Mouse (Mus musculus): Measurements from ENCODE around the gene Gm20388. TPM values are rescaled to one million over a fixed set of nuclear protein-coding genes. Genes with fewer than 3 reads are reported as not detected.

Gm20388 gene
- polyA plus RNA-seq, 1 experiment, result 59.3 TPM

DNA sequence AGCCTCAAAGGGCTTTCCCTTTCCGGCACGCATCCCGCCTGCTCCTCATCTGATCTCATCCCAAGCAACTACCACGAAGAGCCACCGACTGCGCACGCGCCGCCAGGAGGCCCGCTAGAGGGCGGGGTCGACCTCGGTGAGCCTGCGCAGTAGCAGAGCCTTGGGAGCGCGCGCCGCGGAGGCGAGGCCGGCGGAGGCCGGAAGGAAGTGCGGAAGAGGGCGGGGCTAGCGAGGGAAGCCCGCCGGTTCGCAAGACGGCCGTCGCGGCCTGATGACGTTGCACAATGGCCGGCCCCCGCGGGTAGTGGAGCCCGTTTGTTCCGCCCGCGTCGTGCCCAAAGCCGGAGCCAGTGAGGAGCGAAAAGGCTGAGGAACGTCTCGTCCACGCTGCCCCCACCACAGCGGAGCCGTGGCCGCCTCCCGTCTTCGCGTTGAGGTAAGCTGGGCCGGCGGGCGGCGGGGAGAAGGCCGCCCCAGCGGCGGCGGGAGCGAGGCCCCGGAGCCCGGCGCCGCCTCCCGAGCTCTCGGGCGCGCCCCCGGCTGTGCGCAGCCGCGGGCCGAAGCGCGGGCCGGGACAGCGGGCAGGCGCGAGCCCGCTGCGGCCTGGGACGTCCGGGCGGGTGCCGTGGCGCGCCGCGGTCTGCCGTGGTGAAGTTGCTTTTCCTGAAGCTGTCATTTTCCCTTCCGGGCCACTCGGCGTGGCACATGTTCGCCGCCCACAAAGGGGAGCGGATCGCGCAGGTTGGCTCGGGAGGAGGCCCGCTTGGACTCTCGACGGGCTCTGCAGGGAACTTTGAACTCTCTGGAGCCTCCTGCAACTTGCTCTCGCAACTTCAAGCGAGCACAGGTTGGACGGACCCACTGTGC lies 2466.0 kb downstream of the Gm20388 start, which contains the start of gene Zc3h18:
Gene Zc3h18 (plus strand): TSS at position 245 of the 867 bp plus-strand sequence.
- TF ChIP-seq POLR2A (IDR thresholded peaks at IDR 0.05; ENCODE audit: borderline replicate concordance, extremely low read depth, insufficient read depth, insufficient read length, poor library complexity, severe bottlenecking), result peak; percentile 55; the same call in 1 of the 2 replicates
- 0 out of 2 replicates have a peak, but pooled peaks have one; percentile 14 for TF ChIP-seq CTCF (IDR thresholded peaks at IDR 0.05; ENCODE audit: borderline replicate concordance, extremely low read depth, insufficient read depth, insufficient read length)
- DNase-seq (ENCODE audit: low read depth), result peak; percentile 100

DNA sequence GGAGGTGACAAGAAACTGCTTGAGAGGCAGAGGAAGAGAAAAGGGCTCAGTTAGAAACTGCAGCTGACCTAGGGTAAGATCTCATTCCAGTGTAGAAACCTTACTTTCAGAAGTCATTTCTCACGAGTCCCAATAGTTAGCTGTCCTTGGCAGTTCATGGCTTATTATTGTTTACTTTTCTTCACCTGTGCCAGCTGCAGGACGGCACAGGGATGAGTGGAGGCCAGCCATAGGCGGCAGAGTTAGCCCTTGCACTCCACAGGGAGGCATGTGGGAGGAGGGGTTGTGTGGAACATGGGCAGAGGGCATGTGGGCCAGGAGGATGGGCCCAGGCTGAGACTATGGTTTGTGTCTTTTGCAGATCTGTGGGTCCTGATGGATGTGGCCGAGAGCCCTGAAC lies 2472.4 kb downstream of the Gm20388 start:
- DNase-seq (ENCODE audit: low read depth), result no peak
- TF ChIP-seq CTCF (IDR thresholded peaks at IDR 0.05; ENCODE audit: borderline replicate concordance, extremely low read depth, insufficient read depth, insufficient read length) (no peak), POLR2A (IDR thresholded peaks at IDR 0.05; ENCODE audit: borderline replicate concordance, extremely low read depth, insufficient read depth, insufficient read length, poor library complexity, severe bottlenecking) (no peak)

DNA sequence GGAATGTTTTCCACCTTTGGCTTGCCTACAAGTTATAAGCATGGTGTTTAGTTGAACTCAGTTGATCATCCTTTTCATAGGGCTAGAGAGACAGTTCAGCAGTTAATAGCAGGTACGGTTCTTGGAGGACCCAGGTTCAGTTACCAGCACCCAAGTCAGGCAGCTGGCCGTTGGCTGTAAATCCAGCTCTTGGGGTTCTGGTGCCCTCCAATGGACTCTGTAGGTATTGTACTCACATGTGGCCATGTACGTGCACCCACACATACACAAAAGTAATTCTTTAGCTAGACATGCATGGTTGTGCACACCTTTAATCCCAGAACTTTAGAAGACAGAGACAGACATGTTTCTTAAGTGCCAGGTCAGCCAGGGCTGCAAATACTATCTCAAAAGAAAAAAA lies 2478.7 kb downstream of the Gm20388 start:
- no peak for DNase-seq (ENCODE audit: low read depth)

DNA sequence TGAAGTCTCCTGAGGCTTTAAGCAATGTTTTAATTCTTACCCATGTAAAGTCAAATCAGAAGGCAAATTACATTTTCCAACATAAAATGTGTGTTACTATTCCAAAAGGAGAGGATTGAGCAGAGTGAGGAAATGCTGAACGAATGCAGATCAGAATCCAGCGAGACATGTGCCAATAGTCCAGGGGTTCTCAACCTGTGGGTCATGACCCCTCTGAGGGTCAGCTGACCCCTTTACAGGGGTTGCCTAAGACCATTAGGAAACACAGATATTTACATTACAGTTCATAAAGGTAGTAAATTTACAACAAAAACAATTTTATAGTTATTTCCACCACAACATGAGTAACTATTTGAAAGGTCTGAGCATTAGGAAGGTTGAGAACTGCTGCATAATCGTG lies 2480.1 kb downstream of the Gm20388 start:
- TF ChIP-seq POLR2A (IDR thresholded peaks at IDR 0.05; ENCODE audit: borderline replicate concordance, extremely low read depth, insufficient read depth, insufficient read length, poor library complexity, severe bottlenecking) (no peak), CTCF (IDR thresholded peaks at IDR 0.05; ENCODE audit: borderline replicate concordance, extremely low read depth, insufficient read depth, insufficient read length) (no peak)
- DNase-seq (ENCODE audit: low read depth), result no peak

More for the DNA sequence above, 2478.7 kb downstream of the Gm20388 start:
- TF ChIP-seq POLR2A (IDR thresholded peaks at IDR 0.05; ENCODE audit: borderline replicate concordance, extremely low read depth, insufficient read depth, insufficient read length, poor library complexity, severe bottlenecking), result no peak
- peak; percentile 11; the same call in 1 of the 2 replicates for TF ChIP-seq CTCF (IDR thresholded peaks at IDR 0.05; ENCODE audit: borderline replicate concordance, extremely low read depth, insufficient read depth, insufficient read length)

DNA sequence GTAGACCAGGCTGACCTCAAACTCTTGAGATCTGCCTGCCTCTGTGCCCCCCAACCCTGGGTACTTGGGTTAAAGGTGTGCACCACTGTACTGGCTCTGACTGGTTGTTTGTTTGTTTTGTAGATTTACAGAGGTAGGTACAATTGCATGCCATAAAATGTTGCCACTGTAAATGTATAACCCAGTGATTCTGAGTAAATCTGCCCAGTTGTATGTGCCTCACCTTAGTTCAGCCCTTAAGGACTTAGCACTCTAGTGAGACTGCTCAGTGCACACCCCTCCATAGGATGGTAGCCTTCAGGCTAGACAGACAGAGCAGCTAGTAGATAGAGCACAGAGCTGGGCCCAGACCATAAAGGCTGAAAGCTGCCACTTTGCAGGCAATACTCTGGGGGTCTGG lies 2483.1 kb downstream of the Gm20388 start:
- DNase-seq (ENCODE audit: low read depth), result no peak
- no peak for TF ChIP-seq POLR2A (IDR thresholded peaks at IDR 0.05; ENCODE audit: borderline replicate concordance, extremely low read depth, insufficient read depth, insufficient read length, poor library complexity, severe bottlenecking)
- TF ChIP-seq CTCF (IDR thresholded peaks at IDR 0.05; ENCODE audit: borderline replicate concordance, extremely low read depth, insufficient read depth, insufficient read length), result no peak

DNA sequence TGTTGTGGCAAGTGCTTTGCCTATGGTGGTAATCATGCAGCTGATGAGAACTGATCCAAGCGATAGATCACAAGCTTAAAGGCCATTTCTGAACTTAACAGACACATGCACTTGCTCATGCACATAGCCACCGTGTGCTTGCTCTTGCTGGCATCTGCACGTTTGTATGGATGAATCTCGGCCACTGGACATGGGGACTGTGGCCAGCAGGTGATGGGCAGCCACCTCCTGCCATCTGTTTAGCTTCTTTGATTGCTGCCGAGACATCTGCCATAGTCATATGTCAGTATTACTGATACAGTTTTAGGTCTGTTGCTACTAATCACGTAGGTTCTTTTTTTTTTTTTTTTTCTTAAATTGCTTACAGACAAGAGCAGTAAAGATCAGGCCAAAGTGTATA lies 2484.7 kb downstream of the Gm20388 start:
- TF ChIP-seq POLR2A (IDR thresholded peaks at IDR 0.05; ENCODE audit: borderline replicate concordance, extremely low read depth, insufficient read depth, insufficient read length, poor library complexity, severe bottlenecking) (no peak), CTCF (IDR thresholded peaks at IDR 0.05; ENCODE audit: borderline replicate concordance, extremely low read depth, insufficient read depth, insufficient read length) (no peak)

DNA sequence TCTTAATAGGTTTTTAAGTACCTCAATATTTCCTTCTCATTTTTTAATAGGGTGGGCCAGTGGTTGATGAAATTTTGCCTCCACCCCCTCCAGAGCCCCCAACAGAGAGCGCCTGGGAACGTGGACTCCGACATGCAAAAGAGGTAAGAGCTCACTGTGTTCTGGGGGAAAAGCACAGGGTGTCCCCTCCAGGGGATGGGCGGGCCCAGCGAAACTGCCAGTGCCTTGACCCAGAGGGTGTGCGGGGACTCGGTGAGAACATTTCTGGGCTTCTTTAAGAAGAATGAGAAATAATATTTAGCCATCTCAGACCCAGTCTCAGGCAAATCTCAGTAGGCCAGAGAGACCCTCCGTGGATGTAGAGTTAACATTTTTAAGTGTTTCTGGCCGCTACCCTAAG lies 2487.5 kb downstream of the Gm20388 start:
- DNase-seq (ENCODE audit: low read depth), result no peak
- no peak for TF ChIP-seq POLR2A (IDR thresholded peaks at IDR 0.05; ENCODE audit: borderline replicate concordance, extremely low read depth, insufficient read depth, insufficient read length, poor library complexity, severe bottlenecking)
- no peak for TF ChIP-seq CTCF (IDR thresholded peaks at IDR 0.05; ENCODE audit: borderline replicate concordance, extremely low read depth, insufficient read depth, insufficient read length)

More for the DNA sequence above, 2484.7 kb downstream of the Gm20388 start:
- DNase-seq (ENCODE audit: low read depth), result no peak

DNA sequence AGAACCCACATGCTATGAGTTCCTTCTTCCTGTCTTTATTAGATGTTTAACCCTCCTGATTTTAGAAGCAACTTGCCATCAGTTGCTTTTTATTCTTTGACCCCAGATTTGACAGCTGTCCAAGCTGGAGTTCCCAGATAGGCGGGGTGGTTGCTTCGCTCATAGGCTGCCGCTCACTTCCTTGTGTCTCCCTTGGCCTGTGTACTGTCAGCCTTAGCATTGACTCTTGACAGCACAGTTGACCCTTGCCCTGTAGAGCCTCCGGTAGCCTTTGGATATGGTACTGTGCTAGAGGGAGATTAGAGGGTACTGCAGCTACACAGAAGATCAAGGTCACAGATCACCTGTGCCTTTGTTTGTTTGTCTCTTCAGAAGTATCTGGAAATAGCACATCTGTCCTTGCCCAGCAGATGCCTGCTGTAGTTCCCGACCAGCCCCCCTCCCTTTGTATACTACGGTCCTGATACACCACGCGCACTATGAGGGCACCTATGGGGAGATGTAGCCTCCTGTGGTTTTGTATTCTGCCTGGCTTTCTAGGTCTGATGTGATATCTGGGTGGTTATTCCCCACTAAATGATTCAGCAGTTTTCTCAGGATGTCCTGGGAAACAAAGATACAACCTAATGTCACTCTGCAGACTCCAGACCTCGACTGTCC lies 2494.6 kb downstream of the Gm20388 start:
- TF ChIP-seq CTCF (IDR thresholded peaks at IDR 0.05; ENCODE audit: borderline replicate concordance, extremely low read depth, insufficient read depth, insufficient read length), result no peak
- DNase-seq (ENCODE audit: low read depth), result no peak

DNA sequence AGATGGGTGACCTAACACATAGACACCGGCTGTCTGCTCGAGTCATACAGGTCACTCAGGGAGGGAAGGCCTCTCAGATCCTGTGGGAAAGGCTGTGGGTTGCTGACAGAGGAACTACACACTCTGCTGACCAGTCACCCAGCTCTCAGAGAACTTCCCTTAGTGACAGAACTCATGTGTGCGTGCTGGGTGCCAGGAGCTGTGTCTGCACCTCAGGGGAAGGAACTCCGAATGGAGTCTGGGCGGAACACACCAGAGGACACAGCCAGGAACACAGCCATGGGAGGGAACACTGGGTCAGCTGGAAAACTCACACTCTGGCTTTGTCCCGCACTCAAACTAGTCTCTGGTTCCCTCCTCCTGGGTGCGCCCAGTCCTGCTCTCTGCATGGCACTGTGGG lies 2497.0 kb downstream of the Gm20388 start:
- no peak for DNase-seq (ENCODE audit: low read depth)
- TF ChIP-seq POLR2A (IDR thresholded peaks at IDR 0.05; ENCODE audit: borderline replicate concordance, extremely low read depth, insufficient read depth, insufficient read length, poor library complexity, severe bottlenecking), result no peak
- TF ChIP-seq CTCF (IDR thresholded peaks at IDR 0.05; ENCODE audit: borderline replicate concordance, extremely low read depth, insufficient read depth, insufficient read length), result no peak

DNA sequence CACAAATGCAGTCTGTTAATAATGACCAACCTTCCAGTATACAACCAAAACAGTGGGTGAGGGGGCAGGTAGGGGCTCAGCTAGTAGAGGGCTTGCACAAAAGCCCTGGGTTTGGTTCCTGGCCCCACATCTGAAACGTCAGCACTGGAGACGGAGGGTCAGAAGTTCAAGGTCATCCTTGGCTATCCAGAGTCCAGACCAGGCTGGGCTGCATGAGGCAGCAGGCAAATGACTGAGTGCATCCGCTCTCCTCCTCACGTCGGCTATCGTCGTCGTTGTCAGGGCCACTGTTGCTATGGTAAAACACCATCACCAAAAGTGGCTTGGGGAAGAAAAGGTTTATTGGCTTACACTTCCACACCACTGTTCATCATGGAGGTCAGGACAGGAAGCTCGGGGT lies 2503.7 kb downstream of the Gm20388 start:
- no peak for DNase-seq (ENCODE audit: low read depth)
- no peak for TF ChIP-seq CTCF (IDR thresholded peaks at IDR 0.05; ENCODE audit: borderline replicate concordance, extremely low read depth, insufficient read depth, insufficient read length)
- TF ChIP-seq POLR2A (IDR thresholded peaks at IDR 0.05; ENCODE audit: borderline replicate concordance, extremely low read depth, insufficient read depth, insufficient read length, poor library complexity, severe bottlenecking), result no peak

DNA sequence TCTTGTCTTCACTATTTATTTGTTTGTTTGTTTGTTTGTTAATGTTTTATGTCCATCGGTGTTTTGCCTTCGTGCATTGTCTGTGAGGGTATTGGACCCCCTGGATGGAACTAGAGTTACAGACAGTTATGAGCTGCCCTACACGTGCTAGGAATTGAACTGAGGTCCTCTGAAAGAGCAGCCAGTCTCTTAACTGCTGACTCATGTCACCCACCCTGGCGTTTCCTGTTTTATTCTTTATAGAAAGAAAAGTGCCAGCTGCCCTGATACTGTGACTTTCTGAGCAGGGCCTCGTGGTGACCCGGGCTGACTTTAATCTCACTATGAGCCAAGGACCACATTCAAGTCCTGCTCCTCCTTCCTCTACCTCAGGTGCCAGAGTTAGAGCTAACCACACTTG lies 2504.9 kb downstream of the Gm20388 start:
- TF ChIP-seq POLR2A (IDR thresholded peaks at IDR 0.05; ENCODE audit: borderline replicate concordance, extremely low read depth, insufficient read depth, insufficient read length, poor library complexity, severe bottlenecking) (no peak), CTCF (IDR thresholded peaks at IDR 0.05; ENCODE audit: borderline replicate concordance, extremely low read depth, insufficient read depth, insufficient read length) (no peak)
- DNase-seq (ENCODE audit: low read depth), result no peak

All from brain, embryonic 14.5 days (tissue).